Mouse (Mus musculus) testis, adult 2 months (tissue): ENCODE data around the gene Ttc28. TPM values are rescaled to one million over a fixed set of nuclear protein-coding genes. Genes with fewer than 3 reads are reported as not detected.

ENCODE experiments used
- H3K27ac ChIP-seq: fragments of 200-500 bp; 2 replicates; pipeline ENCODE4 v1.5.1; 2012; ENCODE audit warnings: low read depth, low read length; ENCODE audit not compliant: control insufficient read depth, insufficient read depth
- H3K27me3 ChIP-seq: fragments of 200-500 bp; 2 replicates; pipeline ENCODE4 v1.6.1; 2012; ENCODE audit warnings: mild to moderate bottlenecking, low read length, moderate library complexity; ENCODE audit not compliant: control insufficient read depth, insufficient read depth
- H3K36me3 ChIP-seq: fragments of 200-500 bp; 2 replicates; pipeline ENCODE4 v1.6.1; 2012; ENCODE audit warnings: mild to moderate bottlenecking, low read length; ENCODE audit not compliant: control insufficient read depth, insufficient read depth
- H3K4me1 ChIP-seq: fragments of 200-500 bp; 2 replicates; pipeline ENCODE4 v1.6.1; 2012; ENCODE audit warnings: low read length; ENCODE audit not compliant: control insufficient read depth, insufficient read depth
- H3K4me3 ChIP-seq: fragments of 200-500 bp; 2 replicates; pipeline ENCODE4 v1.5.1; 2012; ENCODE audit warnings: low read depth, mild to moderate bottlenecking, low read length, moderate library complexity, mixed read lengths; ENCODE audit not compliant: control insufficient read depth
- CTCF ChIP-seq: fragments of 200-500 bp; IDR thresholded peaks from 2 replicates; pipeline ENCODE4 v1.5.1; 2012; ENCODE audit warnings: low read depth, mild to moderate bottlenecking, inconsistent platforms, low read length, moderate library complexity; ENCODE audit not compliant: control insufficient read depth, insufficient read depth, insufficient replicate concordance
- POLR2A ChIP-seq: fragments of 200-500 bp; IDR thresholded peaks from 2 replicates; pipeline ENCODE4 v1.6.1; 2012; ENCODE audit warnings: low read depth, mild to moderate bottlenecking, inconsistent platforms, low read length, moderate library complexity; ENCODE audit not compliant: control insufficient read depth
- polyA plus RNA-seq: library from polyadenylated mRNA; depleted of rRNA; stranded (reverse); fragments of >200 nt; gene quantifications from 2 replicates; pipeline ENCODE4 v1.2.3, GENCODE M21; 2012

Gene Ttc28
- polyA plus RNA-seq, 1 experiment: 4.6 TPM

DNA sequence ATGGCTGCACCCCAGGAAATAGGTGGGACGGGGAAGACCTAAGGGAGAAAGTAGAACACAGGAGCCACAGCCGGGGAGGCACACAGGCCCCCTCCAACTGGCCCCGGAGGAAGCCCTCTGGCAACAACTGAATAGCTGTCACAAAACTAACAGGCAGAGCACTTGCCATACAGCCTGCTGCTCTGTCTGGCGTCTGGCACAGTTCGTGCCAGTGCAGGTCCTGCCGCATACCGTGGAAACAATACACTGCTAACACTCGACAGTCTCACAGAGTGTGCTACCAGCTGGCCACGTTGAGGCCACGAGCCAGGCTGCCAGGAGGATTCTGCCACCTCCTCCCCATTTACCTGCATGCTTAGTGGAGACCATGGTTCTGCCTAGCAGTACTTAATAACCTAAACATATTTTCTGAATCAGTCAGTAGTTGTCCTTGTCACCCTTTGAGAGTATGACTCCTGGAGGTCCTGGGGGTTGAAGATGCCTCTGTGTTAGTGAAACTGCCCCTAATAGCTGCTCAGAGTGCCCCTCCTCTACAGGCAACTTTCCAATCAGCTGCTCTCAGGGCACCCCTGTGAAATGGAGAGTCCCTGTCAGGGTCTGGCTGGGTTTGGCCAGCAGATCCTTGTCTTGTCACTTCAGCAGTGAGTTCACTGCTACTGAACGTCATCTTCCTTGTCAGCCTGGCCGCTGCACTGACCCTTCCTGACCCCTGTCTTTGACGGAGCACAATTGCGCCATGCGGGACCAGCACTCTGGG lies 390.8 kb downstream of the Ttc28 start:
- Histone ChIP-seq H3K27me3 (no peaks in the 10 kb centered on the region), H3K36me3 (no peaks in the 10 kb centered on the region), H3K4me1 (no peaks in the 10 kb centered on the region), H3K27ac (no peak overlapping the region), H3K4me3 (no peak overlapping the region)
- TF ChIP-seq POLR2A (no peak), CTCF (no peak)

DNA sequence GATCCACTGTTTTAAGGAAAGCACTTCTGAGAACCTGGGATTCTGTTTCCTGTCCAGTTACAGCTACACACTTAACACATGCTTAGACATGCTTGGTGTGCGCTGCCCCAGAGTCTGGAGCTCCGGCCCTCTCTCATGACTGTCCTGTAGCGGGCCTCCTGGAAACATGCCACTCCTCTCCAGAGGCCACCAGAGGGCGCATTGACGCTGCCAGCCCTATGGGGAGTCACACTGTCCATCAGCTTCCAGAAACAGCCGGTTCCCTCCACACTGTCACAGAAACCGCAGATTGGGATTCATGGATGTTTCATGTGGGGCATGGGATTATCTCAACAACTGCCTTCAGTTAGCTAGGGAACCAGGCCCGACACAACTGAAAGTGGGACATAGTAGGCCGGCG lies 394.0 kb downstream of the Ttc28 start:
- no peak overlapping the region for H3K4me3 ChIP-seq
- no peak for TF ChIP-seq POLR2A
- peak; percentile 59; the same call in 1 of the 2 replicates for TF ChIP-seq CTCF
- no peaks in the 10 kb centered on the region for H3K27me3 ChIP-seq
- H3K4me1 ChIP-seq: no peaks in the 10 kb centered on the region
- no peaks in the 10 kb centered on the region for H3K36me3 ChIP-seq
- H3K27ac ChIP-seq: no peak overlapping the region

- no peaks in the 10 kb centered on the region for H3K36me3 ChIP-seq
- H3K27me3 ChIP-seq: no peaks in the 10 kb centered on the region
- no peak overlapping the region for H3K27ac ChIP-seq
- no peaks in the 10 kb centered on the region for H3K4me1 ChIP-seq
- no peak overlapping the region for H3K4me3 ChIP-seq
- TF ChIP-seq POLR2A: no peak
- TF ChIP-seq CTCF: no peak
Measured at GRCm38 (mm10) chr5:111274948-111275347, 395.3 kb downstream of the Ttc28 start.

- Histone ChIP-seq H3K27me3 (no peaks in the 10 kb centered on the region), H3K4me3 (no peak overlapping the region), H3K36me3 (no peaks in the 10 kb centered on the region), H3K27ac (no peak overlapping the region), H3K4me1 (no peaks in the 10 kb centered on the region)
- TF ChIP-seq POLR2A: no peak
- no peak for TF ChIP-seq CTCF
Measured at GRCm38 (mm10) chr5:111284420-111285175, 405.0 kb downstream of the Ttc28 start.

- H3K36me3 ChIP-seq: no peaks in the 10 kb centered on the region
- H3K27me3 ChIP-seq: no peaks in the 10 kb centered on the region
- no peak overlapping the region for H3K27ac ChIP-seq
- no peaks in the 10 kb centered on the region for H3K4me1 ChIP-seq
- no peak for TF ChIP-seq CTCF
- TF ChIP-seq POLR2A: no peak
- no peak overlapping the region for H3K4me3 ChIP-seq
Measured at GRCm38 (mm10) chr5:111287571-111287970, 408.0 kb downstream of the Ttc28 start.

DNA sequence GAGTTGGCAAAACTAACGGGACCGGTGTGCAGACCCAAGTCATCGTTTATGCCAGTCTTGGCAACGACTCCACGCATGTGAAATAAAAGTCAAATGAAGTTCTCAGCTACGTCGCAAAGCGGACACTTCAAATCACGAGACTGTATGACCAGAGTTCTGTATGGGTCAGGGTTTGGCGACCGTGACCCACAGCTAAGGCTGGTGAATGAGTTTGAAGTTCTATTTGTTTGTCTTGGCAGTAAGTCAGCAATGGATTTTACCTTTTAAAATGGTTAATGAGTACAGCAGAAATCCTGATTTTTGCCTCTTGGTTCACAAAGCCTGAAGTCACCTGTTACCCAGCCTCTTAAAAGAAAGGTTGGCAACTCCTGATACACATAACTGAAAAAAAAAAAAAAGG lies 408.9 kb downstream of the Ttc28 start:
- no peaks in the 10 kb centered on the region for H3K27me3 ChIP-seq
- no peaks in the 10 kb centered on the region for H3K4me1 ChIP-seq
- H3K27ac ChIP-seq: no peak overlapping the region
- no peak for TF ChIP-seq CTCF
- TF ChIP-seq POLR2A: no peak
- H3K4me3 ChIP-seq: no peak overlapping the region
- H3K36me3 ChIP-seq: no peaks in the 10 kb centered on the region

DNA sequence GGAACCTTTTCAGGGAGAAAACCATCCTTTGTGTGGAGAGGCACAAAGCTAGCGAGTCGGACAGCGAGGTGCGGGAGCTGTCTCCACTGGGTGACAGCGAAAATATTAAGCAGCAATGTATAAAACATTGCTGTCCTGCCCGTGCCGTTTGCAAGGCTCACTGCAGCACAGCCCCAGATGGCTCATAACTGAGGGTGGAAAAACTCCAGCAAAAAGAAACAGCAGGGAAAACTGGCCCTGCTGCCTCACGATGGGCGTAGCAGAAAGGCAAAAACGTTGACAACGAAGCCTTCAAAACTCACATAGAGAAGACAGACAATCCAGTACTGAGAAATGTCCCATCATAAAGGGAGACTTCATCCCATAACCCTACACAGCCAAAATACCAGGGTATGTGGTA lies 410.5 kb downstream of the Ttc28 start:
- H3K4me1 ChIP-seq: no peaks in the 10 kb centered on the region
- TF ChIP-seq POLR2A (no peak), CTCF (no peak)
- H3K36me3 ChIP-seq: no peaks in the 10 kb centered on the region
- H3K4me3 ChIP-seq: no peak overlapping the region
- no peaks in the 10 kb centered on the region for H3K27me3 ChIP-seq
- H3K27ac ChIP-seq: no peak overlapping the region
